Mouse (Mus musculus): Measurements from ENCODE around the gene Olfr1113.
"Not testable (repeated sequence)": the region's sequence is repeated elsewhere in the genome, so short reads cannot be mapped to it uniquely, and the experiment has no call there.

Olfr1113 gene

GRCm38 (mm10) chr2:87208670-87209069 is at the start of gene Olfr1113:
TSS of gene Olfr1113 (plus strand) at chr2:87208970.
- DNase-seq (ENCODE audit: low spot score), result no peak

GRCm38 (mm10) chr2:87167731-87168130 is 41.0 kb upstream of the Olfr1113 start:
- DNase-seq (ENCODE audit: low spot score), result not testable (repeated sequence)

- no peak for DNase-seq (ENCODE audit: low spot score)
These were observed 21.3 kb upstream of the Olfr1113 start, which contains the start of gene Olfr1112 for GRCm38 (mm10) chr2:87187498-87187897. TSS of gene Olfr1112 (plus strand) at chr2:87187798.

GRCm38 (mm10) chr2:87247713-87248112 is 38.9 kb downstream of the Olfr1113 start, which contains the start of gene Olfr1115:
TSS of gene Olfr1115 (plus strand) at chr2:87248013.
- no peak for DNase-seq (ENCODE audit: low spot score)

All from yolk sac, embryonic 10.5 days (tissue).